16 mouse cellular contexts compared by ENCODE assay signal in the genomic region with DNA sequence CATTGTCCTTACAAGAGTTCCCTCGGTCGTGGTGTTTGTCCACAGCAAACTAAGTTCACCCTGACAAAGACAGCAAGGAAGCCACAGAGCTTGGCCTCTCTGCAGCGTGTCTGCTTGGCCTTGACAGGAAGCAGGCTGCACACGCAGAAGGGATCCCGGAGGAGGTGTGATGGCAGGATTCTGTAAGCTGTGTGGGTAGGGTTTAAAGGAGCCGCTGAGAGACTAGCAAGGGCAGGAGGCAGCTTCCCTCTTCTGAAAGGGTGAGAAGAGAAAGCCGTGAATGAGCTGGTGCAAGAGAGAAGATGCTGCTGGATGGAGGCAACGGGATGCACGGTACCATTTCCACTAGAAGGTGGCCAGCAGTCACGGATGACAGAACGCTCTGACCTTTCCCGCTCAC.
"Had no signal": no experiment of that assay in that cellular context is flagged by ENCODE, and none has a peak within 500 bp of the region (broad histone marks: within the 10 kb centered on the region; RNA-seq: fewer than 3 reads in every experiment).

No protein-coding gene starts in this region.

- H3K27me3 ChIP-seq: liver, embryonic 15.5 days; midbrain, embryonic 12.5 days; neural tube, embryonic 13.5 days had no signal

- H3K9me3 ChIP-seq: limb, embryonic 10.5 days; liver, embryonic 15.5 days; midbrain, embryonic 12.5 days had no signal

- H3K4me3 ChIP-seq: limb, embryonic 10.5 days; liver, embryonic 15.5 days; midbrain, embryonic 12.5 days; neural tube, embryonic 13.5 days had no signal

- H3K4me1 ChIP-seq: midbrain, embryonic 12.5 days had no signal

- ATAC-seq: lung, postnatal 0 days; midbrain, embryonic 16.5 days had no signal

- H3K27ac ChIP-seq: limb, embryonic 10.5 days; liver, embryonic 15.5 days; midbrain, embryonic 12.5 days; neural tube, embryonic 13.5 days; stomach, postnatal 0 days had no signal

- DNase-seq: kidney, adult 18-20 months; kidney, postnatal 10 days; kidney, postnatal 4 days; lung, adult 2 months; lung, postnatal 36 days; right cerebral cortex, postnatal 25 days; thymus, adult 18-20 months; thymus, postnatal 25 days had no signal

- H3K4me2 ChIP-seq: liver, embryonic 11.5 days; liver, embryonic 15.5 days; midbrain, embryonic 12.5 days; neural tube, embryonic 13.5 days had no signal

- H3K36me3 ChIP-seq: liver, embryonic 15.5 days had no signal

- H3K9ac ChIP-seq: liver, embryonic 15.5 days; midbrain, embryonic 12.5 days had no signal
